Mouse (Mus musculus): Measurements from ENCODE around the gene Daam1. TPM values are rescaled to one million over a fixed set of nuclear protein-coding genes. Genes with fewer than 3 reads are reported as not detected.

Daam1 gene
- polyA plus RNA-seq, 1 experiment from 2014 or later: 10.0 TPM

- Histone ChIP-seq H3K27ac (no peak overlapping the region), H3K36me3 (peaks cover 9% of the 10 kb centered on the region), H3K4me2 (no peak overlapping the region), H3K9me3 (no peaks in the 10 kb centered on the region), H3K9ac (no peak overlapping the region), H3K4me3 (replicated peaks) (no peak overlapping the region), H3K27me3 (replicated peaks) (no peaks in the 10 kb centered on the region), H3K4me1 (no peaks in the 10 kb centered on the region)
- 85% methylated on average over 4 of the region's 4 CpGs for WGBS
- no peak for ATAC-seq (ENCODE audit: insufficient read depth, low FRiP score, low read depth)
Observed at GRCm38 (mm10) chr12:71943646-71944045, 112.8 kb downstream of the Daam1 start.

- Histone ChIP-seq H3K36me3 (peaks cover 13% of the 10 kb centered on the region), H3K4me3 (replicated peaks) (no peak overlapping the region), H3K4me1 (0 out of 2 replicates have a peak, but pooled peaks cover 4% of the 10 kb centered on the region), H3K27me3 (replicated peaks) (no peaks in the 10 kb centered on the region), H3K27ac (no peak overlapping the region), H3K4me2 (no peak overlapping the region), H3K9ac (no peak overlapping the region), H3K9me3 (no peaks in the 10 kb centered on the region)
- WGBS: 85% methylated on average over 7 of the region's 7 CpGs
- ATAC-seq (ENCODE audit: insufficient read depth, low FRiP score, low read depth): no peak
Observed at GRCm38 (mm10) chr12:71945844-71946243, 115.0 kb downstream of the Daam1 start.

- no peaks in the 10 kb centered on the region for H3K27me3 ChIP-seq (replicated peaks)
- H3K4me2 ChIP-seq: no peak overlapping the region
- no peaks in the 10 kb centered on the region for H3K9me3 ChIP-seq
- H3K9ac ChIP-seq: no peak overlapping the region
- H3K27ac ChIP-seq: no peak overlapping the region
- ATAC-seq (ENCODE audit: insufficient read depth, low FRiP score, low read depth): no peak
- peaks cover 13% of the 10 kb centered on the region for H3K36me3 ChIP-seq
- 0 out of 2 replicates have a peak, but pooled peaks cover 4% of the 10 kb centered on the region for H3K4me1 ChIP-seq
- H3K4me3 ChIP-seq (replicated peaks): no peak overlapping the region
- 89% methylated on average over 8 of the region's 8 CpGs for WGBS
Observed at GRCm38 (mm10) chr12:71946448-71946847, 115.6 kb downstream of the Daam1 start.

GRCm38 (mm10) chr12:71948972-71949371 lies 118.1 kb downstream of the Daam1 start:
- no peak overlapping the region for H3K4me3 ChIP-seq (replicated peaks)
- no peaks in the 10 kb centered on the region for H3K27me3 ChIP-seq (replicated peaks)
- no peak overlapping the region for H3K27ac ChIP-seq
- 91% methylated on average over 6 of the region's 6 CpGs for WGBS
- H3K9ac ChIP-seq: no peak overlapping the region
- 0 out of 2 replicates have a peak, but pooled peaks cover 4% of the 10 kb centered on the region for H3K4me1 ChIP-seq
- H3K4me2 ChIP-seq: no peak overlapping the region
- no peak for ATAC-seq (ENCODE audit: insufficient read depth, low FRiP score, low read depth)
- peaks cover 18% of the 10 kb centered on the region for H3K36me3 ChIP-seq
- no peaks in the 10 kb centered on the region for H3K9me3 ChIP-seq

GRCm38 (mm10) chr12:71949606-71950005 lies 118.7 kb downstream of the Daam1 start:
- no peak overlapping the region for H3K4me3 ChIP-seq (replicated peaks)
- WGBS: 86% methylated on average over 6 of the region's 6 CpGs
- peaks cover 12% of the 10 kb centered on the region; the same call in 1 of the 2 replicates for H3K36me3 ChIP-seq
- H3K4me1 ChIP-seq: 0 out of 2 replicates have a peak, but pooled peaks cover 4% of the 10 kb centered on the region
- no peak for ATAC-seq (ENCODE audit: insufficient read depth, low FRiP score, low read depth)
- H3K27ac ChIP-seq: no peak overlapping the region
- no peaks in the 10 kb centered on the region for H3K9me3 ChIP-seq
- H3K4me2 ChIP-seq: no peak overlapping the region
- H3K27me3 ChIP-seq (replicated peaks): no peaks in the 10 kb centered on the region
- no peak overlapping the region for H3K9ac ChIP-seq

- H3K4me2 ChIP-seq: no peak overlapping the region
- H3K27ac ChIP-seq: no peak overlapping the region
- no peak for ATAC-seq (ENCODE audit: insufficient read depth, low FRiP score, low read depth)
- no peak overlapping the region for H3K4me3 ChIP-seq (replicated peaks)
- WGBS: 81% methylated on average over 13 of the region's 13 CpGs
- H3K36me3 ChIP-seq: peaks cover 12% of the 10 kb centered on the region; the same call in 1 of the 2 replicates
- H3K9me3 ChIP-seq: no peaks in the 10 kb centered on the region
- H3K9ac ChIP-seq: no peak overlapping the region
- H3K27me3 ChIP-seq (replicated peaks): no peaks in the 10 kb centered on the region
- H3K4me1 ChIP-seq: 0 out of 2 replicates have a peak, but pooled peaks cover 4% of the 10 kb centered on the region
Observed at GRCm38 (mm10) chr12:71950095-71950877, 119.4 kb downstream of the Daam1 start.

GRCm38 (mm10) chr12:71954180-71954935 lies 123.5 kb downstream of the Daam1 start:
- Histone ChIP-seq H3K4me3 (replicated peaks) (no peak overlapping the region), H3K27ac (no peak overlapping the region), H3K9me3 (no peaks in the 10 kb centered on the region), H3K9ac (no peak overlapping the region), H3K4me1 (0 out of 2 replicates have a peak, but pooled peaks cover 4% of the 10 kb centered on the region), H3K4me2 (no peak overlapping the region), H3K36me3 (peaks cover 9% of the 10 kb centered on the region; the same call in 1 of the 2 replicates), H3K27me3 (replicated peaks) (no peaks in the 10 kb centered on the region)
- 52% methylated on average over 5 of the region's 5 CpGs for WGBS
- ATAC-seq (ENCODE audit: insufficient read depth, low FRiP score, low read depth): no peak

- H3K36me3 ChIP-seq: peaks cover 5% of the 10 kb centered on the region; the same call in 1 of the 2 replicates
- H3K4me1 ChIP-seq: no peaks in the 10 kb centered on the region
- ATAC-seq (ENCODE audit: insufficient read depth, low FRiP score, low read depth): no peak
- H3K4me3 ChIP-seq (replicated peaks): no peak overlapping the region
- WGBS: 77% methylated on average over 6 of the region's 6 CpGs
- no peaks in the 10 kb centered on the region for H3K27me3 ChIP-seq (replicated peaks)
- H3K9ac ChIP-seq: no peak overlapping the region
- no peaks in the 10 kb centered on the region for H3K9me3 ChIP-seq
- H3K27ac ChIP-seq: no peak overlapping the region
- no peak overlapping the region for H3K4me2 ChIP-seq
Observed at GRCm38 (mm10) chr12:71956980-71957379, 126.1 kb downstream of the Daam1 start.

- Histone ChIP-seq H3K36me3 (peaks cover 3% of the 10 kb centered on the region; the same call in 1 of the 2 replicates), H3K4me2 (no peak overlapping the region), H3K27ac (no peak overlapping the region), H3K9me3 (no peaks in the 10 kb centered on the region), H3K4me1 (no peaks in the 10 kb centered on the region), H3K27me3 (replicated peaks) (no peaks in the 10 kb centered on the region), H3K4me3 (replicated peaks) (no peak overlapping the region), H3K9ac (no peak overlapping the region)
- no peak for ATAC-seq (ENCODE audit: insufficient read depth, low FRiP score, low read depth)
- 67% methylated on average over 5 of the region's 5 CpGs for WGBS
Observed at GRCm38 (mm10) chr12:71957496-71957895, 126.6 kb downstream of the Daam1 start.

GRCm38 (mm10) chr12:71959351-71959991 lies 128.6 kb downstream of the Daam1 start:
- Histone ChIP-seq H3K27ac (no peak overlapping the region), H3K4me3 (replicated peaks) (no peak overlapping the region), H3K36me3 (no peaks in the 10 kb centered on the region), H3K4me1 (no peaks in the 10 kb centered on the region), H3K4me2 (no peak overlapping the region), H3K27me3 (replicated peaks) (no peaks in the 10 kb centered on the region), H3K9ac (no peak overlapping the region), H3K9me3 (no peaks in the 10 kb centered on the region)
- ATAC-seq (ENCODE audit: insufficient read depth, low FRiP score, low read depth): no peak
- 56% methylated on average over 6 of the region's 6 CpGs for WGBS

GRCm38 (mm10) chr12:71961671-71962070 lies 130.8 kb downstream of the Daam1 start:
- H3K4me3 ChIP-seq (replicated peaks): no peak overlapping the region
- no peaks in the 10 kb centered on the region for H3K9me3 ChIP-seq
- WGBS: 89% methylated on average over 3 of the region's 3 CpGs
- no peak overlapping the region for H3K27ac ChIP-seq
- no peak for ATAC-seq (ENCODE audit: insufficient read depth, low FRiP score, low read depth)
- H3K27me3 ChIP-seq (replicated peaks): no peaks in the 10 kb centered on the region
- H3K9ac ChIP-seq: no peak overlapping the region
- H3K4me2 ChIP-seq: no peak overlapping the region
- H3K36me3 ChIP-seq: no peaks in the 10 kb centered on the region
- H3K4me1 ChIP-seq: no peaks in the 10 kb centered on the region

Data from stomach, embryonic 15.5 days (tissue).